Mouse (Mus musculus): ENCODE data around the gene Depdc7.

GRCm38 (mm10) chr2:104736241-104736640 lies 6.4 kb downstream of the Depdc7 start:
- no peak for TF ChIP-seq CTCF (IDR thresholded peaks at IDR 0.05)
- no peak for TF ChIP-seq EP300 (IDR thresholded peaks at IDR 0.05; ENCODE audit: insufficient read depth, low read depth, low read length)

All from heart, adult 2 months (tissue).